Mouse (Mus musculus): ENCODE data around the gene Gosr1.
"Not testable (repeated sequence)": the region's sequence is repeated elsewhere in the genome, so short reads cannot be mapped to it uniquely, and the experiment has no call there.

Gosr1 gene

GRCm38 (mm10) chr11:76735753-76736324 lies 27.5 kb downstream of the Gosr1 start:
- no peak for DNase-seq (ENCODE audit: low spot score in 2 of 2)

GRCm38 (mm10) chr11:76734560-76734959 lies 28.8 kb downstream of the Gosr1 start:
- DNase-seq (ENCODE audit: low spot score in 2 of 2), result no peak

- DNase-seq (ENCODE audit: low spot score in 2 of 2), result no peak
These were observed 32.7 kb downstream of the Gosr1 start for GRCm38 (mm10) chr11:76730650-76731049.

DNA sequence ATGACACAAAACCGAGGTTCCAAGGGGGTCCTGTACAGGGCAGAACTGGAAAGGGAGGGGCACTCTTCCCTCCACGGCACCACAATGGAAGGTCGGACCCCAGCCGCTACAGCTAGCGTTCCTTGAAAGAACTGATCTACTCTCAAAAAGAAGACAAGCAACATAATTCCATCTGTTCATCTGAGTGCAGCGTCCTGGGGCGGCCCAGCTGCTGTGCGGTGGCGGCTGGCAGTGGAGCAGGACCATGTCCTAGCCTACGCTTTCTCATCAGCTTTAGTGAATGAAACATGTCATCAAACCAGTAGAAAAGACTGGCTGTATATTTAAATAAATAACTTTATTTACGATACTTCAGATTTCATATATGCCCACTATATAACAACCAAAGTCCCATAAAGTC lies 35.3 kb downstream of the Gosr1 start:
- no peak for DNase-seq (ENCODE audit: low spot score in 2 of 2)

DNA sequence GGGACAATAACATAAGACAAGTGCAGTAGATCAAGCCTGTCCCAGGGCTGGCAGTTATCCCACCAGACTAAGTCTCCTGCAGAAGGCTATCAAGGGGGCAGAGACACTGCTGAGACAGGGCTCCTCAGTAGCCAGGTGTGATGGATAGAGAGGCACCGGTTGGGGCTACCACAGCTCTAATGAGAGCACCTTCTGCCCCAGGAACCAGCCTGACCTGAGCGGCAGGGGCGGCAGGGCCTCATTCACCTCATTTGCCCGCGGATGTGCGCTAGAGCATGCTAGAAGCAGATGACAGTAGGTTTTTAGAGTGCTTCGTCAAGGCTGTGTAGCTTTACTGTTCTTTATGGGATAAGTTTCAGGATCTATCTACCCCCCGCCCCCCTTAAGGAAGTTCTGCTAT lies 39.5 kb downstream of the Gosr1 start:
- no peak for DNase-seq (ENCODE audit: low spot score in 2 of 2)

DNA sequence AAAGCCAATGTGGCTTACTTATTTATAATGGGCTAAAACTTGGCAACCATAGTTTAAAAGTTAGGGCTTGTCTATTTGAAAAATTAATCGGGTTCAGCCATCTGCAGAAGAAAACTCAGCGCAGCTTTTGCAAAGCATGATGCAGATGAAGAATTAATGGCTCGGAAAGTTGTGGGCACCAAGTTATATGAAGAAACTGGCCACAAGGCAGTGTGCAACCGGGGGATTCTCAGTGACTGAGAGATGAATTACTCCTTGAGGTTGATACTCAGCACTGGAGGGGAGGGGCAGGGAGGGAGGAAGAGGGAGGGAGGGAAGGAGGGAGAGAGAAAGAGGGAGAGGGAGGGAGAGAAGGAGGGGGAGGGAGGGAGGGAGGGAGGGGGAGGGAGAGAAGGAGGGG lies 46.4 kb downstream of the Gosr1 start:
- DNase-seq (ENCODE audit: low spot score in 2 of 2), result no peak

DNA sequence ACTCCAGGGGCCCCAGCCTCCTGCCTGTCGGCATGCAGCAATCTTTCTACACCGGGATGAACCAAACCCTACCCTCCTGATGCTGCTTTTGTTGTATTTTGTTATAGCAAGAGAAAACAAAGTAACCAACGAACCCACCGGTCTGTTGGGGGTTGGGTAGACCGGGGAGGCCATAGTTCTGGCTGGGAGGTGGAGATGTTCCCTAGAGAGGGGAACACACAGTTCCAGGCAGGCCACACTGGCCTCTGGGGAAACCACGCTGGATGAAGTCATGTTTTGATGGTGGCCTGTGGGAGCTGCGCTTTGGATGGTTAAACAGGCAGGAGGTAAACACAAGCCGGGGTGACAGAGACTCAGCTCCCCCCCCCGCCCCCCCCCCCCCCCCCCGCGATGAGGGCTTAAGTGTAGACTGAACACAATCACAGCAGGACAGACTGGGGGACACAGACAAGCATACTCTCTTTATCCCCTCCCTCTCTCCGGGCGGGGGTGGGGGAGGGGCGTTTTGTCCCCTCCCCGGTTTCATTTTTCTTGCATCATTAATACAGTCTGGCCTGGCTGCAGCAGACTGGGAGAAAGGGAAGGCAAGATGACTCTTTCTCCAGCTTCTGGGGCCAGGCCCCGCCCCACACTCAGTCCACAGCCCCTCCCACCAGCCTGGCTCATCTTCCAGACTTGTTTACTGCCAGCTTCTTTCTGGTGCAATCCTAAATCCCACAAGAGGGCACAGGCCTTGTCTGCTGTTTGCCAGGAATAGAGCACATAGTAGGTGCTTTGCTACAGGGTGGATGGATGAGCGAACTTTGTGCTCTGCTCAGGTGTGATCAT lies 53.5 kb downstream of the Gosr1 start:
- no peak for DNase-seq (ENCODE audit: low spot score in 2 of 2)

GRCm38 (mm10) chr11:76708881-76709280 lies 54.5 kb downstream of the Gosr1 start:
- DNase-seq (ENCODE audit: low spot score in 2 of 2), result no peak

DNA sequence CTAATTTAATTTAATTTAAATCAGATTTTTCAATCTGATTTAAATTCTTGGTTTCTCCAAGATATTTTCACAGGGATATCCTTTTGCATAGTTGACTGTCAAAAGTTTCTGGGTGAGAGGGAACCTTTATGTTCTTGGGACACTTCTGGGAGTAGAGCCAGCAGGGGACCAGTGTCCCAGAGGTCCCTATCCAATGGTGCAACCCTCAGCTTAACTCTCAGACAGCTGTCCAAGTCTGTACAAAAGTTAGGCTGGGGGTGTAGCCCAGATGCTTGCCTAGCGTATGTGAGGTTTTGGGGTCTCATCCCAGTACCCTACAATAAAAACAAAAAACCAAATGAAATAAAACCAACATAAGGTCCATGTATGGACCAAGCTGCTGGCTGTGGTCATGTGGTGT lies 55.3 kb downstream of the Gosr1 start:
- DNase-seq (ENCODE audit: low spot score in 2 of 2), result no peak

- DNase-seq (ENCODE audit: low spot score in 2 of 2), result no peak
These were observed 55.7 kb downstream of the Gosr1 start for GRCm38 (mm10) chr11:76707656-76708055.

GRCm38 (mm10) chr11:76699626-76700025 lies 63.8 kb downstream of the Gosr1 start:
- DNase-seq (ENCODE audit: low spot score in 2 of 2), result no peak

GRCm38 (mm10) chr11:76695810-76696209 lies 67.6 kb downstream of the Gosr1 start:
- peak in 1 of 2 experiments; percentile 39 for DNase-seq (ENCODE audit: low spot score in 2 of 2)

DNA sequence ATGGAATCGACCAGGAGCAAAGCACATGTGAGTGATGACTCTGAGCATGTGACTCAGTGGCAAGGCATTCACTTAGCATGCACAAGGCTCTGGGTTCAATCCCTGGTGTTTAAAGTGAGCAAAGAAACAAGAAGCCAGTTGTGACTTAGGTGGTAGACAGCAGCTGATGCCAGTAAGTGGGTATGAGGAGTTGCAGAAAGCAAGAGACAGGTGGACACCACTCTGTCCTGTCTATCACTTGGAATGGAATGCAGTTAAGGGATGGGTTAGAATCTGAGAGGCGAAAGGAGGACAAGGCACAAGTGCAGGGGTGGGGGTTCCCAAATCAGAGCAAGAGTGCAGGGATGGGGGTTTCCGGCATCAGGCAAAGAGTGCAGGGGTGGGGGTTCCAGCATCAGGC lies 71.3 kb downstream of the Gosr1 start:
- no peak for DNase-seq (ENCODE audit: low spot score in 2 of 2)

DNA sequence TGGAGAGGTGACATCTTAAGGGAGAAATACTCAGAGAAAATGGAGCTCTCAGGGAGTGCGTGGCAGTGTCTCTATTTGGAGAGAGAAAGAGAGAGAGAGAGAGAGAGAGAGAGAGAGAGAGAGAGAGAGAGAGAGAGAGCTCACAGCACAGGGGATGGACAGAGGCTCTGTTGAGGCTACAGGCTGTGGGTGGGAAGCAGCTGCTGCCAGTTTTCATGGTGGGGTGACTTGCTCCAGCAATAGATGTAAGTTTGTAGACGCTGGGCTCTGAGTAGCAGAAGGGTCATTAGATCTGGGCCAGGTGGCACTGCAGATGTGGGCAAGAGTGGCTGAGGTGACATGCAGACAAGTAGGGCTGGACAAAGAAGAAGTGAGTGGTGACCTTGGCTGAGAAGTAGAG lies 77.8 kb downstream of the Gosr1 start:
- no peak for DNase-seq (ENCODE audit: low spot score in 2 of 2)

- not testable (repeated sequence) for DNase-seq (ENCODE audit: low spot score in 2 of 2)
These were observed 83.9 kb downstream of the Gosr1 start, which contains the start of gene Trarg1 for GRCm38 (mm10) chr11:76679508-76679907. Gene Trarg1 (plus strand): TSS chr11:76679808.
